Mouse (Mus musculus) stomach, embryonic 15.5 days (tissue): Measurements from ENCODE around the gene Helb. TPM values are rescaled to one million over a fixed set of nuclear protein-coding genes. Genes with fewer than 3 reads are reported as not detected.
A peak's percentile ranks its signal among the peaks of the same experiment; 100 is the strongest.

Experiments used
- ATAC-seq: fragments of 200-750 bp; cut with Nextera tagmentation; 2 replicates; pipeline ENCODE4 v1.8.0; 2017; ENCODE audit warnings: low read depth, moderate number of reproducible peaks, moderate TSS enrichment; ENCODE audit not compliant: insufficient read depth, low FRiP score
- H3K27ac ChIP-seq: fragments of 300-500 bp; sonication (generic); 2 replicates; pipeline ENCODE4 v1.5.1; 2015; ENCODE audit warnings: mild to moderate bottlenecking, inconsistent platforms
- H3K27me3 ChIP-seq: fragments of 300-500 bp; sonication (generic); replicated peaks from 2 replicates; pipeline ENCODE4 v1.6.1; 2015; ENCODE audit warnings: inconsistent platforms
- H3K36me3 ChIP-seq: fragments of 300-500 bp; sonication (generic); 2 replicates; pipeline ENCODE4 v1.6.1; 2015; ENCODE audit warnings: inconsistent platforms
- H3K4me1 ChIP-seq: fragments of 300-500 bp; sonication (generic); 2 replicates; pipeline ENCODE4 v1.6.1; 2015; ENCODE audit warnings: inconsistent platforms
- H3K4me2 ChIP-seq: fragments of 300-500 bp; sonication (generic); 2 replicates; pipeline ENCODE4 v1.6.1; 2015; ENCODE audit warnings: mild to moderate bottlenecking, inconsistent platforms
- H3K4me3 ChIP-seq: fragments of 300-500 bp; sonication (generic); replicated peaks from 2 replicates; pipeline ENCODE4 v1.5.1; 2015; ENCODE audit warnings: inconsistent platforms
- H3K9ac ChIP-seq: fragments of 300-500 bp; sonication (generic); 2 replicates; pipeline ENCODE4 v1.6.1; 2015; ENCODE audit warnings: inconsistent platforms
- H3K9me3 ChIP-seq: fragments of 300-500 bp; sonication (generic); 2 replicates; pipeline ENCODE4 v1.6.1; 2016; ENCODE audit warnings: inconsistent platforms
- WGBS: fragments of 180-500 bp; shearing (Covaris S2); methylation state at CpG from one replicate; pipeline ENCODE4 v1.1.7; 2015; 5-methylcytosine and 5-hydroxymethylcytosine counted together
- polyA plus RNA-seq: library from polyadenylated mRNA; unstranded; fragments of >200 nt; fragmentation: Nextera tagmentation; extraction: Ambion mirVana; gene quantifications from 2 replicates; pipeline ENCODE4 v1.2.1, GENCODE M21; 2015

Helb gene
- polyA plus RNA-seq: 5.8 and 6.0 TPM in 2 replicates

DNA sequence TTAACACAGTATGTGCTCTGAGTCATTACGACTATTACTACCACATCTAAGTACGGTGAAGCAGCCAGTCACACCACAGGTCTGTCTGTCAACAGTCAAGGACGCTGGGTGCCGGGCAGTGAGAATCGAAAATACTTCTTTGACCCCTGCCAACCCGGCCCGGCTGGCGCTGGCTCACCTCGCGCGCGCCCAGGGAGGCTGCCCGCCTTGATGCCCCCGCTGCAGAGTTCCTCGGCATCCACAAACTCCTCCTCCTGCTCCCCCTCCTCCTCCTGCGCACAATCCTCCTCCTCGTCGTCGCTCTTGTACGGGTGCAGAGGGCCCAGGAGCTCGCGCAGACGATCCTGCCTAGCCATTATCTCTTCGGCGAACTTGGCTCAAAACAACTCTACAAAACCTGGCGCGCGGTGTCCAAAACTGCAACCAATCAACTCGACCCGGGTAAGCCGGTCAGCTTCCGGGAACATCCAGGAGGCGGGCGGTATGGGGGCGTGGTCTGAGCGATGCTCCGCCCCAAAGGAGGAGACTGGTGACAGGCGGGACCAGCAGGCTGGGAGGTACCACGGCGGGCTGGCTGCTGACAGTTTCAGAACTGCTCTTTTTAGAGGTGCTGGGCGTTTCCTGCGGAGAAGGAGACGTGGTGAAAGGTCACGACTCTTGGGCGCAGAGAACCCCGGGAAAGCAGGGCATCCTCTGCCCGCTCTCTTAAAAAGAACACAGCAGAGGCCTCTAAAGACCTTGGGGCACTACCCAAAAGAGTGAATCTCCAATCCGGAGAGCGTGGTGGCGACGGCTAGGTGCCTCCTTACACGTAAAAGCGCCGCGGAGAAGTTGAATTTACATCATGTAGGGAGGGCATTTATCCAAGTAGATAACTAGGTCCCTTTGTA, at the start of gene Helb:
Gene Helb, minus strand, starts transcription at position 481 of the 890 bp plus-strand sequence.
- no peaks in the 10 kb centered on the region for H3K4me1 ChIP-seq
- peak within 1 kb of the TSS; percentile 77 for H3K4me2 ChIP-seq
- under 1% methylated on average over 55 of the region's 55 CpGs for WGBS
- peak within 1 kb of the TSS; percentile 51 for H3K27ac ChIP-seq
- ATAC-seq: peak; percentile 100
- no peaks in the 10 kb centered on the region for H3K9me3 ChIP-seq
- H3K4me3 ChIP-seq: peak within 1 kb of the TSS; percentile 66
- no peaks in the 10 kb centered on the region for H3K36me3 ChIP-seq
- H3K9ac ChIP-seq: peak within 1 kb of the TSS; percentile 59
- H3K27me3 ChIP-seq: no peaks in the 10 kb centered on the region

DNA sequence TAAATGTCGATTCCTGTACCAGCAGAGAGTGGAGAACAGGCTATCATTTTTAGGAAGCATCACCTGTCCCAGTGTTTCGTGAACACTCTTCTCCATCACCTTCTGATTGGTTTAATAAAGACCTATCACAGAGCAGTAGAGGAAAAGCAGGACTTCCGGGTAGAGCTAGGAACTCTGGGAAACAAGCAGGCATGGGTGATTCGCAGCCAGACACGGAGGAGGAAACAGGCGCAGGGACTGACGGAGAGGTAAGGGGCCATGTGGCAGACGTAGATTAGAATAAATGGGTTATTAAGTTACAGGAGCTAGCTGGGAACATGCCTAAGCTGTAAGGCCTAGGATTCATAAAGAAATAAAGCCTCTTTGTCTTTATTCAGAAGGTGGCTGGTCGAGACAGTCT, 47.7 kb upstream of the Helb start:
- H3K27me3 ChIP-seq: no peaks in the 10 kb centered on the region
- no peak overlapping the region for H3K27ac ChIP-seq
- no peak for ATAC-seq
- no peaks in the 10 kb centered on the region for H3K9me3 ChIP-seq
- H3K36me3 ChIP-seq: no peaks in the 10 kb centered on the region
- no peak overlapping the region for H3K4me3 ChIP-seq
- no peaks in the 10 kb centered on the region for H3K4me1 ChIP-seq
- H3K4me2 ChIP-seq: no peak overlapping the region
- 72% methylated on average over 9 of the region's 9 CpGs for WGBS
- H3K9ac ChIP-seq: no peak overlapping the region

DNA sequence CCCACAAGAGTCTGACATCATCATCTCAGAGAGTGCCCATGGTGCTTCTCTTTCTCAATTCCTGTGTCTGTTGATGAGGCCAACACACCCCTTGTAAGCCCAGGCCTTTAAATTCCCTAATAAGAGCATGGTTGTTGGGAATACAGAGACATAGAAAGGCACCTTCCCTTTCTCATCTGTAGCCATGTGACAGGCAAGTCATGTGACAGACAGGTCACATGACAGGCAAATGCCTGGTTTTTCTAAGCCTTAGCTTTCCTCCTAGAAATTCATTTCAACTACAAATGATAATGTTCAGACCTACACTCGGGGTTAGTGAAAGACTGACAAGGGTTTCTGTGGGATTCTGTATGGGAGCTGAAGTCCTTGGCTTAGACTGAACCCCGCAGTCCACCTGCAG, 41.1 kb upstream of the Helb start:
- no peak for ATAC-seq
- H3K4me1 ChIP-seq: no peaks in the 10 kb centered on the region
- 84% methylated on average over 2 of the region's 2 CpGs for WGBS
- H3K36me3 ChIP-seq: no peaks in the 10 kb centered on the region
- no peak overlapping the region for H3K4me3 ChIP-seq
- H3K9me3 ChIP-seq: no peaks in the 10 kb centered on the region
- no peaks in the 10 kb centered on the region for H3K27me3 ChIP-seq
- no peak overlapping the region for H3K27ac ChIP-seq
- H3K9ac ChIP-seq: no peak overlapping the region
- no peak overlapping the region for H3K4me2 ChIP-seq

DNA sequence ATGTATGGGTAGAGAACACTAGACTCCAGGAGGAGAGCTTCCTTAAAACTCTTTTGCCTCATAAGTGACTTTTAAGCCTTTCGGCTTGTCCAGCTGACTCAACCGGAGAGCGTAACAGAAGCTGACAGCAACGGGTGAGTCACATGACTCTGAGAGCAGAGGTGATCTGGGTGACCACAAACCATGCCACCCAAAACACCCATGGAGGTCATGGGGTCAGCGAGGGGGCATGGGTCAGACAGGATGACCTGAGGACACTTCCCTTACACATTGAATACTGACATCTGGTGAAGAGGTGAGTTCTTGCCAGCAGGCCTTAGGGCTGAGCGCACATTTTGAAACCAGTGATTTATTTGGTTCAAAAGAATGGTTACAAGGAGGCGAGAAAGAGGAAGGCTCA, 38.9 kb upstream of the Helb start:
- Histone ChIP-seq H3K4me2 (no peak overlapping the region), H3K4me1 (no peaks in the 10 kb centered on the region), H3K4me3 (no peak overlapping the region), H3K9me3 (no peaks in the 10 kb centered on the region), H3K36me3 (no peaks in the 10 kb centered on the region), H3K27me3 (no peaks in the 10 kb centered on the region), H3K9ac (no peak overlapping the region), H3K27ac (no peak overlapping the region)
- WGBS: 92% methylated on average over 7 of the region's 7 CpGs
- no peak for ATAC-seq

DNA sequence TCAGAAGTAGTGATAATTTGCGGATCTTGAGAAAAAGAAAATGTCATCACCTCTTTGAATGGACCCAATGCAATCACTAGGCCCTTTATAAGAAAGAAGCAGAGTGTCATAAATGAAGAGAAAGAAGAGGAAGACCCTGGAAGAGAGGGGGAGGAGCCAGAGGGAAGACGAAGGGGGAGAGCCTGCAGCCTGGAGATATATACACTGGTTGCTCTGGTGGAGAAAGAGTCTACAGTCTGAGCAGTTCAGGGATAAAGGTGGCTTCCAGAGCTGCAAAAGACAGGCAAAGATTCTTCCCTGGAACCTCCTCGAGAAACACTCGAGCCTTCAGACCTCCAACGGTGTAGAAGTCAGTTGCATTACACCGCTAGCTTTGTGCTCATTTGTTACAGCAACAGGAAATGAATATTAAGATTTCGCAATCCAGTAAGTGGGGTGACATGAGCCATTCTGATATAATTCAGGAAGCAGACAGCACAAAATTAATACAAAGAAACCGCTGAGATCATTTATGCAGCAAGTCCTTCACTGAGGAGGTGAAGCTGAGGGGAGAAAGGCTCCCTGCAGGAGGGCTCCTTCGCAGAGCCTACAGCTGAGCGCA, 28.2 kb upstream of the Helb start:
- Histone ChIP-seq H3K9me3 (no peaks in the 10 kb centered on the region), H3K9ac (no peak overlapping the region), H3K27me3 (no peaks in the 10 kb centered on the region), H3K4me3 (no peak overlapping the region), H3K4me1 (no peaks in the 10 kb centered on the region), H3K36me3 (no peaks in the 10 kb centered on the region), H3K4me2 (no peak overlapping the region), H3K27ac (no peak overlapping the region)
- ATAC-seq: no peak
- WGBS: 65% methylated on average over 10 of the region's 10 CpGs

DNA sequence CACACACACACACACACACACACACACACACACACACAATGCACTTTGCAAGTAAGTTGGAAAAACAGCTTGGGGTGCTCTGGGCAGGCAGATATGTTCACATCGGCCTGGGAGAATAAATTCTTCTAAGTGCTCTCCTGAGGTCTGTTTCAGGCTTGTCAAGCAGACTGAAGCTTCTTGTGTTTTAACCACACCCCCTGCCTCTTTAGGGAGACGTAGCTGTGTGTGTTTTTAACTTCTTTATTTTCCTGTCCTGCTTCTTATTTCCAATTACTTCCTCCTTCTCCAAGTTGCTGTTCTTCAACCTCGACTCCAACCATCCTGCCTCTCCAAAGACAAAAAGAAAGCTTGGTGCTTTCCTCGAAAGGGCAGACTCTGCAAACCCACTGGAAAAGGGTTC, 27.4 kb upstream of the Helb start:
- Histone ChIP-seq H3K4me2 (no peak overlapping the region), H3K9me3 (no peaks in the 10 kb centered on the region), H3K27ac (no peak overlapping the region), H3K4me3 (no peak overlapping the region), H3K27me3 (no peaks in the 10 kb centered on the region), H3K36me3 (no peaks in the 10 kb centered on the region), H3K4me1 (no peaks in the 10 kb centered on the region), H3K9ac (no peak overlapping the region)
- WGBS: 60% methylated on average over 4 of the region's 4 CpGs
- ATAC-seq: no peak

DNA sequence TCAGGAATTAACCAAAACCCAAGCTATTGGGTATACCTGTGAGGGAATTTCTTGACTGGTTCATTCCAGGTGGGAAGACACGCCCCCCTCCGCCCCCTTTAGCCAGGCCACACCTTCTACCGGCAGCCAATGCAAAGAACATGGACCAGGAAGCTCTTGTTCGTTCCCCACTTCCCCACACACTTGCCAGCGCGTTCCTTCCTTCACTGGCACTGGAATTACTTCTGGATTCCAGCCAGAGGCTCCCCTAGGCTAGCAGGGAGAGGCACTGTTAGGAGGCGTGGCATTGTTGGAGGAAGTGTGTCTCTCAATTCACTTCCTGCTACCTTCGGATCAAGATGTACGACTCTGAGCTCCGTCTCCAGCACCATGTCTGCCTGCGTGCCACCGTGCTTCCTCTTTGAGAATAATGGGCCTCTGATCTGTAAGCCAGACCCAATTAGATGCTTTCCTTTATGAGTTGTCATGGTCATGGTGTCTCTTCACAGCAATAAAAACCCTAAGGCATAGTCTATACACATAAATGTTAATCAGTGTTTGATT, 23.3 kb upstream of the Helb start:
- no peak overlapping the region for H3K4me3 ChIP-seq
- ATAC-seq: no peak
- no peak overlapping the region for H3K27ac ChIP-seq
- 78% methylated on average over 12 of the region's 12 CpGs for WGBS
- H3K27me3 ChIP-seq: no peaks in the 10 kb centered on the region
- no peaks in the 10 kb centered on the region for H3K9me3 ChIP-seq
- no peak overlapping the region for H3K9ac ChIP-seq
- H3K4me2 ChIP-seq: no peak overlapping the region
- no peaks in the 10 kb centered on the region for H3K36me3 ChIP-seq
- H3K4me1 ChIP-seq: no peaks in the 10 kb centered on the region

DNA sequence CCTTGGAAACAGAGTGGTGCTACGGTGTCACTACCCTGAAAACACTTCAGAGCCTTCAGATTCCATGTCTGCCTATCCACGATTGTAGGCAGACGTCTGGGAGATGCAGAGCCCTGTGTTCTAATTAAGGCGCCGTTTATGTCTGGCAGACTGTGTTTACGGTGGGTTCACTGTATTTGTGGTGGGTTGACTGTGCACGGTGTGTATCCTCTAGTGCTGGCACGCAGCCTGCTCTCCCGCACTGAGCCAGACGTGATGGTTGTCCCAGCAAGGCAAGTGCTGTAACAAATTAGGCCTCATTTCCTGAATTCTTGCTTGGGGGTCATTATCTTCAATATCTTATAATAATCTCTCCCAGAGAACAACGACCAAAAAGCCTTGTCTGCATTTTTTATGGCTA, 20.9 kb upstream of the Helb start:
- Histone ChIP-seq H3K4me2 (no peak overlapping the region), H3K4me1 (no peaks in the 10 kb centered on the region), H3K9ac (no peak overlapping the region), H3K9me3 (no peaks in the 10 kb centered on the region), H3K27ac (no peak overlapping the region), H3K36me3 (no peaks in the 10 kb centered on the region), H3K27me3 (no peaks in the 10 kb centered on the region), H3K4me3 (no peak overlapping the region)
- ATAC-seq: no peak
- WGBS: 58% methylated on average over 11 of the region's 11 CpGs

DNA sequence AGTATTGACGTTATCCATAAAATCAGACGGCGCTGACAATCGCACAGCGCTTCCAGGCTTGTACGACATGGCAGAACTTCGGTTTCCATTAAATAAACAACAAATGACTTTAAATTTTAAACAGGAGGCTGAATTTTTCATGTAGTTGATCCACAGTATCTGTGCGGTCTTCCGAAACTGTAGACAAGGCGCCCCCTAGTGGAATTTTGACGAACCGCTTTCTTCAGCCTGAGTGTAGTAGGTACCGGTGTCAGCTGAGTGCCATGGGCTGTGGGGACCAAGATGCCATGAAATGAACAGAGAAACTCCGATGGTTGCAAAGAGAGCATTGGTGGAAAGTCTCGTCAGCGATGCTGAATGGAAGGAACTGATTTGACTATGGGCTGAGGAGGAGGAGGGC, 17.8 kb upstream of the Helb start:
- no peaks in the 10 kb centered on the region for H3K27me3 ChIP-seq
- H3K4me2 ChIP-seq: no peak overlapping the region
- H3K27ac ChIP-seq: no peak overlapping the region
- no peaks in the 10 kb centered on the region for H3K9me3 ChIP-seq
- no peaks in the 10 kb centered on the region for H3K4me1 ChIP-seq
- no peaks in the 10 kb centered on the region for H3K36me3 ChIP-seq
- H3K4me3 ChIP-seq: no peak overlapping the region
- 58% methylated on average over 16 of the region's 16 CpGs for WGBS
- no peak overlapping the region for H3K9ac ChIP-seq
- ATAC-seq: no peak

DNA sequence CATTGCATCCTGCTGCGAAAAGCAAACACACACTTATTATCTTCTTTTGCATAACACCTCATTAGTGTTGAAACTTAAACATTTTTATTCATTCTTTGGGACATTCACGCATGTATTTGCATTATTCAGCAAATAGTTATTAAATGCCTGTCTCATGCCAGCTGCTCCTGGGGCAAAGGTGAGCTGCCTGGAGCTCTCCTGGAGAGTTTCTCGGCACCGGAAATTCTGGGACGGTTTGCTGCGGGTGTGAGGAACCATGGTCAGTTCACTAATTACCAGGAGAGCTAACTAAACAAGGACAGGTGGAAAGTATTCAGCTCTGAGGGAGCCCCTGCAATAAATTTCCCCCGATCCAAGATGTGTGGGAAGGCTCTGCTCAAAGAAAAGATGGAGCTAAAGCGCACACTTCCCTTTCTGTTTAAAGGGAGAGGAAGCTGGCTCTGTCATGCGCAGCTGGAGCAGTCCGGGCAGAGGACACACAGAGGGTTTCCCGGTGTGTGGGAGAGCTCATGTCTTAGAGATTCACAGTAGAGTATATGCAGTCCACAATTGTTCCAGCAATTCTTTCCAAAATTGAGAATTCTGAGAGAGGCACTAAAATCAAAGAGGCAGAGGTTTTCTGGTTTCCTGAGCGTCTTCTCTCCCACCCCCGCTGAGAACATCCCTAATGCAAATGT, 16.0 kb upstream of the Helb start:
- Histone ChIP-seq H3K9me3 (no peaks in the 10 kb centered on the region), H3K4me2 (peak overlapping the region; percentile 24; the same call in 1 of the 2 replicates), H3K9ac (no peak overlapping the region), H3K4me3 (no peak overlapping the region), H3K27ac (no peak overlapping the region), H3K27me3 (no peaks in the 10 kb centered on the region), H3K36me3 (no peaks in the 10 kb centered on the region), H3K4me1 (no peaks in the 10 kb centered on the region)
- no peak for ATAC-seq
- WGBS: 34% methylated on average over 13 of the region's 13 CpGs

DNA sequence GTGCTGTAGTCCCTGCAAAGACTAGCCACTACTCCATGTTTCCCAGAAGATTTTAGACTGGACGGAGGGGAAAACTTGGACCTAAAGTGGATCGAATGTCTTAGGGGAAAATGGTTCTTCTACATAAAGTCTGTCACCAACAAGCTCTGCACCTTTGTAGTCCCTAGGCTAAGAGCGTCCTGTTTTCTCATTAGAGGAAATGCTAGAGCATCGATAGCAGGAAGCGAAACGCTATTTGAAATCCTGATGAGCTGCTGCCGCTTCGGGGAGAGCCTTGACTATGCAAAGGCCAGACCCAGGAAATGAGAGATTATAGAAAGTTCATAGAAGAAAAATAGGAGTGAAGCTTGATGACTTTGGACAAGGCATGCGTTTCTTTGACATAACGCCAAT, 12.7 kb upstream of the Helb start:
- H3K4me2 ChIP-seq: no peak overlapping the region
- no peaks in the 10 kb centered on the region for H3K9me3 ChIP-seq
- no peaks in the 10 kb centered on the region for H3K4me1 ChIP-seq
- ATAC-seq: no peak
- H3K36me3 ChIP-seq: no peaks in the 10 kb centered on the region
- H3K27me3 ChIP-seq: no peaks in the 10 kb centered on the region
- H3K9ac ChIP-seq: no peak overlapping the region
- no peak overlapping the region for H3K27ac ChIP-seq
- H3K4me3 ChIP-seq: no peak overlapping the region
- WGBS: 72% methylated on average over 10 of the region's 10 CpGs
